Mouse (Mus musculus): ENCODE measurements around the gene Lrch4.

Gene Lrch4

DNA sequence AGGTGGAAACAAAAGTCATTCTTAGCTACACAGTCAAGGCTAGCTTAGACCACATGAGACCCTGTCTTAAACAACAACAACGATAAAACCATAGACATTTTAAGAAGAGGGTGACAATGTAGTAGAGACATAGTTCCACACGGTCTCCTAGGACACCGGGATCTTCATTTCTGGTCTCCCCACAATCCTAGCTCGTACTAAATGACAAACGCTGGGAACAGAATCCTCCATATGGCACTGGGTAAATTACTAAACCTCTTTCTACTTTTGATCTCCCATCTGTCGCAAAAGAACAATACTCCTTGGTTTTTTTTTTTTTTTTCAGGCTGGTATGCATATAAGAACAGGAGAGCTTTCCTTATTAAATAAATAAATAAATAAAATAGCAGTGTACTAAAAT is 53.6 kb downstream of the Lrch4 start:
- TF ChIP-seq CTCF (conservative IDR thresholded peaks at IDR 0.05; ENCODE audit: low read length): no peak
- no peak for TF ChIP-seq NANOG (IDR thresholded peaks at IDR 0.05; ENCODE audit: borderline replicate concordance, low read length)
- no peak for TF ChIP-seq POU5F1 (IDR thresholded peaks at IDR 0.05; ENCODE audit: borderline replicate concordance, low read length)
- H3K27me3 ChIP-seq (ENCODE audit: insufficient read depth, low read length): peaks cover 18% of the 10 kb centered on the region
- H3K4me3 ChIP-seq (replicated peaks; ENCODE audit: low read length): no peak overlapping the region
- peaks cover 51% of the 10 kb centered on the region for H3K4me1 ChIP-seq (replicated peaks; ENCODE audit: low read depth, low read length)
- H3K9me3 ChIP-seq (ENCODE audit: low read length): no peaks in the 10 kb centered on the region
- peaks cover 28% of the 10 kb centered on the region for H3K36me3 ChIP-seq (ENCODE audit: insufficient read depth, low read length)

- Histone ChIP-seq H3K9me3 (ENCODE audit: low read length) (no peaks in the 10 kb centered on the region), H3K36me3 (ENCODE audit: insufficient read depth, low read length) (peaks cover 21% of the 10 kb centered on the region), H3K4me3 (replicated peaks; ENCODE audit: low read length) (peak overlapping the region; percentile 89), H3K4me1 (replicated peaks; ENCODE audit: low read depth, low read length) (peaks cover 51% of the 10 kb centered on the region), H3K27me3 (ENCODE audit: insufficient read depth, low read length) (peaks cover 18% of the 10 kb centered on the region)
- TF ChIP-seq POU5F1 (IDR thresholded peaks at IDR 0.05; ENCODE audit: borderline replicate concordance, low read length): no peak
- TF ChIP-seq NANOG (IDR thresholded peaks at IDR 0.05; ENCODE audit: borderline replicate concordance, low read length): no peak
- no peak for TF ChIP-seq CTCF (conservative IDR thresholded peaks at IDR 0.05; ENCODE audit: low read length)
Measured at GRCm38 (mm10) chr5:137683388-137684293, 54.7 kb downstream of the Lrch4 start.

- peaks cover 20% of the 10 kb centered on the region for H3K36me3 ChIP-seq (ENCODE audit: insufficient read depth, low read length)
- no peak for TF ChIP-seq POU5F1 (IDR thresholded peaks at IDR 0.05; ENCODE audit: borderline replicate concordance, low read length)
- no peak for TF ChIP-seq NANOG (IDR thresholded peaks at IDR 0.05; ENCODE audit: borderline replicate concordance, low read length)
- TF ChIP-seq CTCF (conservative IDR thresholded peaks at IDR 0.05; ENCODE audit: low read length): no peak
- no peaks in the 10 kb centered on the region for H3K9me3 ChIP-seq (ENCODE audit: low read length)
- H3K27me3 ChIP-seq (ENCODE audit: insufficient read depth, low read length): peaks cover 18% of the 10 kb centered on the region
- peaks cover 43% of the 10 kb centered on the region for H3K4me1 ChIP-seq (replicated peaks; ENCODE audit: low read depth, low read length)
- H3K4me3 ChIP-seq (replicated peaks; ENCODE audit: low read length): peak within 1 kb of the TSS; percentile 89
Measured at GRCm38 (mm10) chr5:137684294-137685123, 55.6 kb downstream of the Lrch4 start, which contains the start of gene Agfg2. Gene Agfg2, minus strand, starts transcription at chr5:137684726.

DNA sequence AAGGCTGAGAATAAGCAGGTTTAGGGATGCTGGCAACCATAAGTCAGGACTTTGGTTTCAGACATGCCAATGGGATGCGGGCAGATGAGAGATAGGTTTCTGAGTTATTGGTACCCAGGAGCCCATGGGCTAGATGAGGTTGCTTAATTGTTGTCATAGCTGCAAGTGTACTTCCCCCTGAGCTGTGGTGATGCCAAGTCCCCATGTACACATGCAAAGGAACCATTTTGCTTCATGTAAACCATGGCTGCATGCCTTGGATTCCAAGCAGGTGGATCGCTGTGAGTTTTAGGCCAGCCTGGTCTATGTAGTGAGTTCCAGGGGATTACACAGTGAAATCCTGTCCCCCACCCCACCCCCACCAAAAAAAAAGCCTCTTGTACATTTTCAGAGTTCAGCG is 56.7 kb downstream of the Lrch4 start:
- TF ChIP-seq NANOG (IDR thresholded peaks at IDR 0.05; ENCODE audit: borderline replicate concordance, low read length) (no peak), POU5F1 (IDR thresholded peaks at IDR 0.05; ENCODE audit: borderline replicate concordance, low read length) (no peak), CTCF (conservative IDR thresholded peaks at IDR 0.05; ENCODE audit: low read length) (no peak)
- Histone ChIP-seq H3K4me1 (replicated peaks; ENCODE audit: low read depth, low read length) (peaks cover 37% of the 10 kb centered on the region), H3K4me3 (replicated peaks; ENCODE audit: low read length) (no peak overlapping the region)

GRCm38 (mm10) chr5:137686127-137686790 is 57.3 kb downstream of the Lrch4 start:
- H3K36me3 ChIP-seq (ENCODE audit: insufficient read depth, low read length): peaks cover 10% of the 10 kb centered on the region

More for the DNA sequence above, 56.7 kb downstream of the Lrch4 start:
- Histone ChIP-seq H3K9me3 (ENCODE audit: low read length) (no peaks in the 10 kb centered on the region), H3K27me3 (ENCODE audit: insufficient read depth, low read length) (peaks cover 18% of the 10 kb centered on the region), H3K36me3 (ENCODE audit: insufficient read depth, low read length) (peaks cover 12% of the 10 kb centered on the region)

DNA sequence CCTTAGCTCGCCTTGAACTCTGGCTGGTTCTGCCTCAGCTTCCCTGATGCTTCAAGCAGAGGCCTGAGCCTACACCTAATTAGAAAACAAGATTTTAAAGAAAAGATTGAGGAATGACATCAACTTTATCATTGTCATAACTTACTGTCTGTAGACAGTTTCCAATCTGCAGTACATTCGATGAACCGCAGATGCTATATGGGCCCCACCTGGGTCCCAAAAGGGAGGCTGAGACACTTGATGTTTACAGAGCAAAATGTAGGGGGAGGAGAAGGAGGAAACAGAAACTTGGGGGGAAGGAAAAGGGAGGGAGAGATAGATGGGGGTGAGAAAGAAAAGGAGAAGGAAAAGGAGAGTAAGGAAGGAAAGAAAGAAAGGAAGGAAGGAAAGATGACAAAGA is 61.1 kb downstream of the Lrch4 start:
- Histone ChIP-seq H3K4me3 (replicated peaks; ENCODE audit: low read length) (no peak overlapping the region), H3K27me3 (ENCODE audit: insufficient read depth, low read length) (peaks cover 9% of the 10 kb centered on the region), H3K9me3 (ENCODE audit: low read length) (no peaks in the 10 kb centered on the region), H3K36me3 (ENCODE audit: insufficient read depth, low read length) (no peaks in the 10 kb centered on the region), H3K4me1 (replicated peaks; ENCODE audit: low read depth, low read length) (peaks cover 36% of the 10 kb centered on the region)
- no peak for TF ChIP-seq NANOG (IDR thresholded peaks at IDR 0.05; ENCODE audit: borderline replicate concordance, low read length)
- TF ChIP-seq CTCF (conservative IDR thresholded peaks at IDR 0.05; ENCODE audit: low read length): no peak
- TF ChIP-seq POU5F1 (IDR thresholded peaks at IDR 0.05; ENCODE audit: borderline replicate concordance, low read length): no peak

More at GRCm38 (mm10) chr5:137686127-137686790, 57.3 kb downstream of the Lrch4 start:
- Histone ChIP-seq H3K4me1 (replicated peaks; ENCODE audit: low read depth, low read length) (peaks cover 32% of the 10 kb centered on the region), H3K9me3 (ENCODE audit: low read length) (no peaks in the 10 kb centered on the region), H3K27me3 (ENCODE audit: insufficient read depth, low read length) (peaks cover 18% of the 10 kb centered on the region), H3K4me3 (replicated peaks; ENCODE audit: low read length) (no peak overlapping the region)
- TF ChIP-seq CTCF (conservative IDR thresholded peaks at IDR 0.05; ENCODE audit: low read length) (no peak), NANOG (IDR thresholded peaks at IDR 0.05; ENCODE audit: borderline replicate concordance, low read length) (no peak), POU5F1 (IDR thresholded peaks at IDR 0.05; ENCODE audit: borderline replicate concordance, low read length) (no peak)

DNA sequence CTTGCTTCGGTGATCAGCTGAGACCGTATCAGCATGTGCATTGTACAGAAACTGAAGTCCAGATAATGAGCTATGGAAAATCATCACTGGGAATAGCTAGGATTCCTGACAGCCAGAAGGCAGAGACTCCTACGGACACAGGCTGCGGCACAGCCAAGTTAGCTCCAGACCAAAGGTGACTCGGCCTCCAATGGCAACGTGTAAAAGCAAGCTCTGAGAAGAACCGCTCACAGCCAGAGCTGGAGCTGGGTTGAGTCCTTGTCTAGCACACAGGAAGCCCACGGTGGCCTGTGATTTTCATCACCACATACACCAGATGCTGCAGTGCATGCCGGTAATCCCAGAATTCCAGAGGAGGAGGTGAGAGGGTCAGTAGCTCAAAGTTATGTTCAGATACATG is 61.6 kb downstream of the Lrch4 start:
- TF ChIP-seq POU5F1 (IDR thresholded peaks at IDR 0.05; ENCODE audit: borderline replicate concordance, low read length) (no peak), CTCF (conservative IDR thresholded peaks at IDR 0.05; ENCODE audit: low read length) (no peak), NANOG (IDR thresholded peaks at IDR 0.05; ENCODE audit: borderline replicate concordance, low read length) (no peak)
- H3K4me1 ChIP-seq (replicated peaks; ENCODE audit: low read depth, low read length): peaks cover 36% of the 10 kb centered on the region
- no peak overlapping the region for H3K4me3 ChIP-seq (replicated peaks; ENCODE audit: low read length)
- no peaks in the 10 kb centered on the region for H3K9me3 ChIP-seq (ENCODE audit: low read length)
- peaks cover 6% of the 10 kb centered on the region for H3K27me3 ChIP-seq (ENCODE audit: insufficient read depth, low read length)
- no peaks in the 10 kb centered on the region for H3K36me3 ChIP-seq (ENCODE audit: insufficient read depth, low read length)

Measured in E14TG2a.4 (cell line).